Comparison of ENCODE assay signal across 9 mouse cellular contexts in genomic region chr7:129402695-129403364, GRCm38 (mm10).
A peak's percentile ranks its signal among the peaks of the same experiment; 100 is the strongest.
DNase-seq lines count a peak whose midpoint lies in the region; ATAC-seq lines count a peak whose summit lies in the region.
"Had no signal": no experiment of that assay in that cellular context is flagged by ENCODE, and none has a peak within 500 bp of the region (broad histone marks: within the 10 kb centered on the region; RNA-seq: fewer than 3 reads in every experiment).

No protein-coding gene starts in this region.

- no peak overlapping the region; the same call in 1 of the 2 replicates for H3K9ac ChIP-seq in hindbrain, embryonic 14.5 days

- no peaks in the 10 kb centered on the region for H3K36me3 ChIP-seq in hindbrain, embryonic 14.5 days (replicated peaks; ENCODE audit: control insufficient read depth, insufficient read depth)

- DNase-seq in cerebellum, postnatal 4 days (ENCODE audit: low spot score in 2 of 2), result peak; percentile 13 to 27
- no peak for DNase-seq in cerebellum, adult 11 months
- DNase-seq in hindbrain, embryonic 14.5 days (ENCODE audit: low spot score), result peak; percentile 81
- peak; percentile 49 to 66 for DNase-seq in left cerebral cortex, postnatal 25 days (ENCODE audit: low spot score in 2 of 2)
- DNase-seq in right cerebral cortex, postnatal 14 days, result peak; percentile 32
- no peak for DNase-seq in kidney, postnatal 4 days
- no peak for DNase-seq in cerebellum, adult 18-20 months
- no peak for DNase-seq in thymus, postnatal 36 days
- DNase-seq: gastrocnemius, postnatal 14 days had no signal

- peaks cover 23% of the 10 kb centered on the region for H3K4me1 ChIP-seq in hindbrain, embryonic 14.5 days (replicated peaks; ENCODE audit: control insufficient read depth, insufficient read depth, low read length)

- peak overlapping the region; percentile 74 for H3K27ac ChIP-seq in hindbrain, embryonic 14.5 days

- H3K4me2 ChIP-seq in hindbrain, embryonic 14.5 days (replicated peaks), result peak overlapping the region; percentile 29

- no peak overlapping the region for H3K4me3 ChIP-seq in hindbrain, embryonic 14.5 days (replicated peaks; ENCODE audit: low read length)

- WGBS in hindbrain, embryonic 14.5 days, result 32% methylated on average over 13 of the region's 13 CpGs

- H3K9me3 ChIP-seq in hindbrain, embryonic 14.5 days (ENCODE audit: control insufficient read depth, low read length), result no peaks in the 10 kb centered on the region

- peak; percentile 76; the same call in 1 of the 2 replicates for ATAC-seq in hindbrain, embryonic 14.5 days (ENCODE audit: low FRiP score)

- intact Hi-C loops in left cerebral cortex, postnatal 25 days (cut with DNase I), result no loop called here

- H3K27me3 ChIP-seq in hindbrain, embryonic 14.5 days (ENCODE audit: control insufficient read depth, insufficient read depth, low read length), result no peaks in the 10 kb centered on the region

Comparison
In these comparisons a context has a peak if more than half of its experiments do, and no peak if none do; other contexts are left out.
1. DNase-seq: peak in cerebellum, postnatal 4 days (2 of 2), hindbrain, embryonic 14.5 days (single experiment), left cerebral cortex, postnatal 25 days (2 of 2) and right cerebral cortex, postnatal 14 days (single experiment); none in cerebellum, adult 11 months (single experiment), kidney, postnatal 4 days (0 of 2), cerebellum, adult 18-20 months (0 of 2) and thymus, postnatal 36 days (0 of 2).